Mouse (Mus musculus): ENCODE measurements around the gene Fosl2.

Fosl2 gene

GRCm38 (mm10) chr5:32135336-32136206, at the start of gene Fosl2:
Gene Fosl2 (plus strand): TSS chr5:32135801.
- DNase-seq (ENCODE audit: low spot score in 2 of 2): peak; percentile 89 to 94

DNA sequence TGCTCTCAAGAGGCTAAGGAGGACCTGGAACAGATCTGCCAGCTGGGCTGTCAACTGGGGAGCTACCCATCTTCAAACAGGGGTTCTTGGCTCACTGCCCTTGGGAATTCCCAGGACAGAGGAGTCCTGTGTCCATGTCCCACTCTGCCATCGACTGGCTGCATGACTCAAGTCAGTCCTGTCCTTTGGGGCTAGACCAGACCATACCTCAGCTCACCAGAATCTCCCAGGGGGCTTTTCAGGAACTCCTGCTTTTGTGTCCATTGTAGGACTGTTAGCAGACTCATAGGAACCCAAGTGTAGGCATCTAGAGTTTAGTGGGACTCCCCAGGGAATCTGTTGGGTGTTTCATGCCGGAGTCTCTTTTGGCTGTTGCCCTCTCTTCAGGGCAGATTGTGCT, 49.6 kb upstream of the Fosl2 start:
- DNase-seq (ENCODE audit: low spot score in 2 of 2): no peak

DNA sequence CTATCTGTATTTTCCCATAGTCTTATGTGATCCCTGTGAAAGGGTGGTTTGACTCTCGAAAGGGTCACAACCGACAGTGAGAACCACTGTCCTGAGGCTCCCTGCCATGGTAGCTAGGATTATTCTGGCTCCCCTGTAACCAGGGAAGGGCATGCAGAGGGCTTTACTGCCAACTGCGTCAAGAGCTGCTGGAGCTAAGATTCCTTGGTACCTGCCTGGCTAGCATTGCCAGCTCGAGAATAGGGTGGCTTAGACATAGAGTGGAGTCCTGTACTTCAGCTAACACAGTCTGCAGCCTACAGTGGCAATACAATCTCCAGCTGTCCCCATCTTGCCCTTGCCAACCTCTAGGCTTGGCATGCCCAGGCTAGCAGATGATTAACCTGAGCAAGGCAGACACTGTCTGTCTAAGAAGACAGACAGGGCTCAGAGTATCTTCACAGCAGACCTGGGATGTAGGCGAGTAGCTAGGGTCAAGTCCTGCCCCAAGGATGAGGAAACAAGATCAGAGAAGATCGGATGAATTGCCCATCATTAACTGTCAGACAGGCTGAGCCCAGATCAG, 49.0 kb upstream of the Fosl2 start:
- no peak for DNase-seq (ENCODE audit: low spot score in 2 of 2)

- DNase-seq (ENCODE audit: low spot score in 2 of 2): peak in 1 of 2 experiments; percentile 8
Observed at GRCm38 (mm10) chr5:32089481-32089880, 46.1 kb upstream of the Fosl2 start.

- DNase-seq (ENCODE audit: low spot score in 2 of 2): no peak
Observed at GRCm38 (mm10) chr5:32092281-32092680, 43.3 kb upstream of the Fosl2 start.

DNA sequence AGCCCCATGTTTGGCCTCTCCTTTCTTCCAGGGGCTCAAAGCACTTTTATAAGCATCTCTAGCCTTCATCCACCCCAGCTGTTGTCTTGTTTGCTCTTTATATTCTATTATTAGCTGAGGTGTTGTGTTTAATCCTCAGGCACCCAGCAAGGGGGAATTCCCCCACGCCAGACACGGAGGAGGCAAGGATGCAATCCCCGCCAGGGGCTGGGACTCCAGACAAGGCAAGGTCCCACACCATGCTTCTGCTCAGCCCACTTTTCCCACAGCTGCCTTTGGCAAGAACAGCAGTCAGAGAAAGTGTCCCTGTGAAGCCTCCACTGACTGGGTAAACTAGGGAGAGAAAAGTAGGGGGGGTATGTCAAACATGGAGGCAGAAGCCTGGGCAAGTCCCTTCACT, 36.9 kb upstream of the Fosl2 start:
- DNase-seq (ENCODE audit: low spot score in 2 of 2): no peak

GRCm38 (mm10) chr5:32102484-32102883, 33.1 kb upstream of the Fosl2 start:
- DNase-seq (ENCODE audit: low spot score in 2 of 2): no peak

DNA sequence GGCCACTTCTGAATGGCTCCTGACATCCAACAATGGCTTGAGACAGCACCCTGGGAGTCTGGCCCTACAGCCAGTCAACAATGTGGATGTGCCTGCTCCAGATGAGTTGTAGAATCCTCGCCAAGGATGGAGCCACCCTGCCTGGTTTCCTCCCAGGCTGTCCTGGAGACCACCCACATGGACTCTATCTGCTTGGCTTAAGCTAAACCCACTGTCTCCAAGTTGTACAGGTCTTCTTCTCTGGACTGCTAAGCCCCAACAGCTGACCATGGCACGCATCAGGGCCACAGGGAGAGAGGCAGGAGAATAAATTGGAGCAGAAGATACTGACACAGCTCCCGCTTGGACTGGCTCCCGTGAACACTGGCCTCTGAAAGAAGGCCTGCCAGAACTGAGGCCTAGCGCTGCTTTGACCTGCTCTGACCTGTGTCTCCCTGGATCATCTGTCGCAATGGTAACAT, 32.6 kb upstream of the Fosl2 start:
- DNase-seq (ENCODE audit: low spot score in 2 of 2): no peak

GRCm38 (mm10) chr5:32103545-32103944, 32.1 kb upstream of the Fosl2 start:
- DNase-seq (ENCODE audit: low spot score in 2 of 2): no peak

DNA sequence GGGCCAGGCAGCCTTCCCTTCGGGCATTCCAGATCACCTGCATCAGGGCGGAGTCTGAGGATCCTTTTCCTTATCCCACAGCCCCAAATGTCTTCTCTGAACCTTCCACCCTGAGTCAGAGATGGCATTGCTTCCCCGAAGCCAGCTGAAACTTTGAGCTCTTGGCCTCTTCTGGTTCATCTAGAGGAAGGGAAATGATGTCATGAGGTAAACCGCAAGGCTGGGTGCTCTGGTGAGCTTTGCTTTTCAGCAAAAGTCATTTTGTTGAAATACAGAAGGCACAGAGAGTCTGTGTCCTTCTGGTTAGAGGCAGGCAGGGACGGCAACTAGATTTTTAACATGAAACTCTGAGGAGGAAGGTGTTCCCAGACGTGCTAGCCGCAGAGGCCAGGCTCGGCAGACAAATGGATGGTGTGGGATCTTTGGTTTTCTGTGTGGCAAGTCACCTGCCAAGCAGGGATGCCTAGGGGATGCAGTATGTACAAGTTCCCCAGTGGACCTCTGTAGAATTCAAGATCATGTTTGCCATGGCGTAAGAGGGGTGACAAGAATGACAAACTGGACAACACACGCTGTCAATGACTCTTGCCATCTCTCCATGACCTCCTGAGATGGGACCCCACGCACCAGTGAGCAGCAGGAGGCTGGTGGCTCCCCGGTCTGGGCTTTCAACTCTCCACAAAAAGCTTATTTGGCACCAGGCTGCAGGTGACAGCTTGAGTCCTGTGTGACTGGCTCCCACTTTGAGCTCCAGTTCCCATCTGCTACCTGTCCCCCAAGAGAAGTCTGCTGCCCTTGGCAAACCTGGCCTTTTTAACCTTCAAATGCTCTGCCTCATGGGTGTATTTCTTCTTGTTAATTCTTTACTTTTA, 31.2 kb upstream of the Fosl2 start:
- DNase-seq (ENCODE audit: low spot score in 2 of 2): no peak

- no peak for DNase-seq (ENCODE audit: low spot score in 2 of 2)
Observed at GRCm38 (mm10) chr5:32106473-32107140, 29.0 kb upstream of the Fosl2 start.

- no peak for DNase-seq (ENCODE audit: low spot score in 2 of 2)
Observed at GRCm38 (mm10) chr5:32110651-32111050, 24.9 kb upstream of the Fosl2 start.

GRCm38 (mm10) chr5:32112206-32112916, 23.2 kb upstream of the Fosl2 start:
- DNase-seq (ENCODE audit: low spot score in 2 of 2): no peak

GRCm38 (mm10) chr5:32120901-32121376, 14.7 kb upstream of the Fosl2 start:
- DNase-seq (ENCODE audit: low spot score in 2 of 2): no peak

DNA sequence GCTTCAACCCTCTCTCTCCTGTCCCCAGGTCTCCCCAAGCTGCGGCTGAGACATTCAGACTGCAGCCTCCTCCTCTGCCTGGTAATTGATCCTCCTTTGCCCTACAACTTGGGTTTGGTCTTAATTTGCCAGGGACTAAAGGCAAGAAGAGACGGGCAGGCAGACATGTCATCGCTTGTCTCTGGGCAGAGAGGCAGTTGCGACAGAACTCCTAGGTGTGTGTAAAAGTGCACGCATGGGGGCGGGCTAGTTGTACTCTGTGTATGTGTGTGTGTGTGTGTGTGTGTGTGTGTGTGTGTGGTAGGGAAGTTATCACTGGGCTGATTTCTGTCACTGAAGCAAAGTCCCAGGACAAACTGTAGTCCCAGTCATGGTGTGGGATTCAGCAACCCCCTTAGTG, 13.7 kb upstream of the Fosl2 start:
- no peak for DNase-seq (ENCODE audit: low spot score in 2 of 2)

GRCm38 (mm10) chr5:32122363-32122762, 13.2 kb upstream of the Fosl2 start:
- no peak for DNase-seq (ENCODE audit: low spot score in 2 of 2)

DNA sequence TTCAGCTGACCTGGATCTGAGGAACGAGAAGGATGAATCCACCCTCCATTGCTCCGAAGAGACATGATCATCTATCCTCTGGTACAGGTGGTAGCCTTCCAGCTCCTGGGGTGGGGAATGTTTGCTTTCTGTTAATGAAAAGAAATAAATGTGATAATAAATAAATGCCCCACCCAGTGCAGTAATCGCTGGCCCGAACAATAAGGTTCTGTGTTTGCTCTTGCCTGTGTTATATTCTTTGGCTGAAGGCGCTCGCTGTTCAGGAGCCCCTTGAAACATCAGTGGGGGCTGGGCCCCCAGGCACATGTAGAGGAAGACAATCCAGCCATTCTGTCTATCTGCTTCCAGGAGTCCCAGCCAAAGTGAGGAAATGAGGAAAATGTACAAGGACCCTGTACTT, 10.6 kb upstream of the Fosl2 start:
- DNase-seq (ENCODE audit: low spot score in 2 of 2): no peak

DNA sequence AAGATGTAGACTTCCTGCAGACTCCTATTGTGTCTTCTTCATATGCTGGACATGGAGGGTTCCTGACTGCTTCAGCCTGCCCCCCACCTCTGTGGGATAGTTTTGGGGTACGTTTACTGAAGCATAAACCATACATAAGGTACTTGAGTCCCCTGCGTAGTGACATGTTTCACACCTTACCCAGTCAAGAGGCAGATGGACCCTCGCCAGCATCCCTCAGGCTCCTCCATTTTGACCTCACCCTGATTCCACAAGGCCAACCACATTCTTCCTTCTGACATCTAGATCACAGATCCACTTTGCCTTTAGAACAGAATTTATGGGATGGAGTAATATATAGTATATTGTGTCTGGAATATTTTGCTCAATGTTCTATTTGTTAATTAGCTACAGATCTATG, 8.4 kb upstream of the Fosl2 start:
- no peak for DNase-seq (ENCODE audit: low spot score in 2 of 2)

GRCm38 (mm10) chr5:32127927-32128326, 7.7 kb upstream of the Fosl2 start:
- no peak for DNase-seq (ENCODE audit: low spot score in 2 of 2)

DNA sequence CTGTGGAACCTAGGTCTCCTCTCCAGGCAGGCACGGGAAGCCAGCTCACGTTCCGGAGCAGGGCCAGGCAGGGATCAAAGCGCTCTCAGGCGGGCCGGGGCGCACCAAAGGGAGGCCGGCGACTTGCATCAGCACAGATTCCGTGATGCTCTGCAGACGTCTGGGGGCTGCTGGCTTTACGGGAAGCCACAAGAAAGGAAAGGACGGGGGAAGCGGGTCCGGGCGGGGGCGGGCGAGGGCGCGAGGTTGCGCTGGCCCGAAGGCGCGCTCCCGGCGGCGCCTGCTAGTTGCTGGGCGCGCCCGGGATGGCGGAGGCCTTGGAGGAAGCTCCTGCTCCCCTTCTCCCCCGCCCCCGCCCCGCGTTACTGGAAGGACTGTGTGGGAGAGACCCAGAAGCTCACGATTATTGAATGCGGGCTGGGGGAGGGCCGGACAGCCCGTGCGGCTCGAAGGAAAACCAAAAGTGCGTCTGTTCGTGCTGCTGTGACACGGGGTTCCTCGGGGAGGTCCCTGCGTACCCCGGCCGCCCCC, 2.6 kb upstream of the Fosl2 start:
- DNase-seq (ENCODE audit: low spot score in 2 of 2): peak; percentile 16 to 56

GRCm38 (mm10) chr5:32133549-32134004, 2.0 kb upstream of the Fosl2 start:
- peak; percentile 47 to 78 for DNase-seq (ENCODE audit: low spot score in 2 of 2)

Data from left cerebral cortex, adult 9 months (tissue).